30 mouse cellular contexts compared by ENCODE assay signal in the genomic region with DNA sequence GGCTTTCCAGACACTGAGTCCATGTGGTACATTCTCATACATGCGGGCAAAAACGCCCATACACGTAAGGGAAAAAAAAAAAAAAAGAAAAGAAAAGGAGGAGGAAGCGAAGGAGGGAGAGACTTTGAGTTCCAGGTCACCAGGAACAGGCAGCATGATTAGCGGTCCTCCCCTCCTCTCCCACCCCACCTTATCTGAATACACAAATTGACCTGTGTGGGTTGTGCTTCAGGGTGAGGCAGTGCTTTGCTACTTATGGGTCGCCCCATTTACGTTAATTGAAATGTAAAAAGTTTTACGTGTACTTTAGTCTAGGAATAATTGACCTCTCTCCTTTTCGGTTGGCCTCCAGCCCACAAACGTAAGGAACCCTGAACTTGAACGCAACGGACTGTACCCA. TPM values are rescaled to one million over a fixed set of nuclear protein-coding genes. Genes with fewer than 3 reads are reported as not detected.
DNase-seq lines count a peak whose midpoint lies in the region; ATAC-seq and TF ChIP-seq lines count a peak whose summit lies in the region.
"Had no signal": no experiment of that assay in that cellular context is flagged by ENCODE, and none has a peak within 500 bp of the region (broad histone marks: within the 10 kb centered on the region; RNA-seq: fewer than 3 reads in every experiment).

No protein-coding gene starts in this region.

- 74% methylated on average over 12 of the region's 12 CpGs for WGBS in intestine, embryonic 15.5 days
- 36% methylated on average over 12 of the region's 12 CpGs for WGBS in small intestine, adult 2 months

- no peaks in the 10 kb centered on the region for H3K9me3 ChIP-seq in intestine, embryonic 15.5 days
- H3K9me3 ChIP-seq: embryonic facial prominence, embryonic 12.5 days; heart, embryonic 13.5 days; limb, embryonic 10.5 days; limb, embryonic 15.5 days; midbrain, embryonic 13.5 days had no signal

- H3K4me3 ChIP-seq in testis, adult 2 months (ENCODE audit: control insufficient read depth, low read depth, low read length): peak overlapping the region; percentile 77
- H3K4me3 ChIP-seq in intestine, embryonic 15.5 days (replicated peaks): no peak overlapping the region
- H3K4me3 ChIP-seq in small intestine, adult 2 months (ENCODE audit: low read depth, low read length): peak overlapping the region; percentile 58
- H3K4me3 ChIP-seq: embryonic facial prominence, embryonic 12.5 days; gastrocnemius, adult 2 months; heart, embryonic 13.5 days; limb, embryonic 10.5 days; limb, embryonic 15.5 days; midbrain, embryonic 13.5 days had no signal

- H3K9ac ChIP-seq in intestine, embryonic 15.5 days: no peak overlapping the region
- H3K9ac ChIP-seq: embryonic facial prominence, embryonic 12.5 days; heart, embryonic 13.5 days; limb, embryonic 15.5 days; midbrain, embryonic 13.5 days had no signal

- peaks cover 16% of the 10 kb centered on the region for H3K4me1 ChIP-seq in testis, adult 2 months (ENCODE audit: control insufficient read depth, insufficient read depth, low read length)
- H3K4me1 ChIP-seq in intestine, embryonic 15.5 days (replicated peaks): peaks cover 7% of the 10 kb centered on the region
- H3K4me1 ChIP-seq in small intestine, adult 2 months (ENCODE audit: control insufficient read depth, insufficient read depth, insufficient read length, low read length): peaks cover 47% of the 10 kb centered on the region; the same call in 1 of the 2 replicates
- H3K4me1 ChIP-seq: embryonic facial prominence, embryonic 12.5 days; limb, embryonic 15.5 days had no signal

- H3K36me3 ChIP-seq in testis, adult 2 months (ENCODE audit: control insufficient read depth, insufficient read depth, low read length): no peaks in the 10 kb centered on the region
- H3K36me3 ChIP-seq in intestine, embryonic 15.5 days: peaks cover 2% of the 10 kb centered on the region; the same call in 1 of the 2 replicates
- no peaks in the 10 kb centered on the region for H3K36me3 ChIP-seq in small intestine, adult 2 months (ENCODE audit: control insufficient read depth, insufficient read depth, low read length)

- no peak overlapping the region for H3K27ac ChIP-seq in testis, adult 2 months (ENCODE audit: control insufficient read depth, insufficient read depth, low read depth, low read length)
- H3K27ac ChIP-seq in intestine, embryonic 15.5 days: peak overlapping the region; percentile 86; the same call in 1 of the 2 replicates
- H3K27ac ChIP-seq in small intestine, adult 2 months (ENCODE audit: insufficient read depth, low read depth, low read length): peak overlapping the region; percentile 100
- H3K27ac ChIP-seq: embryonic facial prominence, embryonic 12.5 days; gastrocnemius, adult 2 months; heart, embryonic 13.5 days; limb, embryonic 10.5 days; limb, embryonic 15.5 days; macrophage; midbrain, embryonic 13.5 days had no signal

- H3K27me3 ChIP-seq in testis, adult 2 months (ENCODE audit: control insufficient read depth, insufficient read depth, low read length): no peaks in the 10 kb centered on the region
- no peaks in the 10 kb centered on the region for H3K27me3 ChIP-seq in intestine, embryonic 15.5 days (replicated peaks)
- H3K27me3 ChIP-seq in small intestine, adult 2 months (ENCODE audit: control insufficient read depth, insufficient read depth, low read length): no peaks in the 10 kb centered on the region
- H3K27me3 ChIP-seq: embryonic facial prominence, embryonic 12.5 days; heart, embryonic 13.5 days; limb, embryonic 15.5 days; midbrain, embryonic 13.5 days; Patski had no signal

- TF ChIP-seq CTCF in testis, adult 2 months (IDR thresholded peaks at IDR 0.05; ENCODE audit: control insufficient read depth, insufficient read depth, insufficient replicate concordance, low read depth, low read length): no peak
- TF ChIP-seq CTCF in small intestine, adult 2 months (IDR thresholded peaks at IDR 0.05; ENCODE audit: extremely low read depth, insufficient read length, insufficient replicate concordance, low read depth, low read length): no peak

- peak; percentile 34; the same call in 1 of the 2 replicates for ATAC-seq in intestine, embryonic 15.5 days
- ATAC-seq: forebrain, embryonic 14.5 days; hindbrain, embryonic 16.5 days; lung, postnatal 0 days; midbrain, embryonic 13.5 days; Patski had no signal

- no peak overlapping the region for H3K4me2 ChIP-seq in intestine, embryonic 15.5 days (replicated peaks)
- H3K4me2 ChIP-seq: embryonic facial prominence, embryonic 12.5 days; heart, embryonic 13.5 days; limb, embryonic 15.5 days; midbrain, embryonic 13.5 days had no signal

- no peak for TF ChIP-seq POLR2A in testis, adult 2 months (IDR thresholded peaks at IDR 0.05; ENCODE audit: control insufficient read depth, low read depth, low read length)
- TF ChIP-seq POLR2A in small intestine, adult 2 months (IDR thresholded peaks at IDR 0.05; ENCODE audit: low read depth, low read length): no peak

- no peak for DNase-seq in testis, postnatal 14 days (ENCODE audit: low spot score)
- DNase-seq in lung, postnatal 25 days (ENCODE audit: low spot score): no peak
- DNase-seq in ovary, postnatal 36 days (ENCODE audit: low spot score): no peak
- DNase-seq in right cerebral cortex, postnatal 25 days: no peak
- DNase-seq: cerebellum, adult 11-12 months; cerebellum, adult 9-11 months; embryo, embryonic 11 days; gastrocnemius, adult 2 months; gastrocnemius, postnatal 36 days; heart, postnatal 10 days; kidney, postnatal 14 days; layer of hippocampus, adult 9-11 months; lung, adult 18-20 months; retina, postnatal 1 day; right cerebral cortex, postnatal 14 days; spleen, adult 18-20 months; thymus, postnatal 14 days had no signal

RNA-seq across cellular contexts. Expression of gene Muc13, which starts 27.5 kb away (rescaled TPM):
- 0.25 and 0.32 TPM in 2 replicates for polyA plus RNA-seq in testis, adult 2 months (2012; rRNA removed)
- 209 and 261 TPM in 2 replicates for polyA plus RNA-seq in intestine, embryonic 15.5 days (2015; fragmentation: Nextera tagmentation; extraction: Ambion mirVana)
- polyA plus RNA-seq in small intestine, adult 2 months (2012; rRNA removed): 2,067 and 2,412 TPM in 2 replicates
- polyA plus RNA-seq: forebrain, embryonic 14.5 days; hindbrain, embryonic 16.5 days; limb, embryonic 15.5 days; Patski had no signal

Comparison
In these comparisons a context has a peak if more than half of its experiments do, and no peak if none do; other contexts are left out.
1. RNA of gene Muc13, which starts 27.5 kb away (polyA plus RNA-seq): 2,067 to 2,412 TPM in small intestine, adult 2 months and 209 to 261 TPM in intestine, embryonic 15.5 days; 0.25 to 0.32 TPM in testis, adult 2 months; every median in the first group is over 100 times any median in the second.